Mouse (Mus musculus): Measurements from ENCODE around the gene Jakmip3. TPM values are rescaled to one million over a fixed set of nuclear protein-coding genes. Genes with fewer than 3 reads are reported as not detected.

The Jakmip3 gene
- polyA plus RNA-seq, 1 experiment: 0.09 TPM

GRCm38 (mm10) chr7:139074189-139074588, 133.7 kb downstream of the Jakmip3 start:
- H3K27ac ChIP-seq (ENCODE audit: control insufficient read depth, insufficient read depth, low read length): no peak overlapping the region
- H3K4me1 ChIP-seq (replicated peaks; ENCODE audit: control insufficient read depth, insufficient read depth, low read length): no peaks in the 10 kb centered on the region
- 61% methylated on average over 6 of the region's 6 CpGs for WGBS
- no peaks in the 10 kb centered on the region for H3K27me3 ChIP-seq (ENCODE audit: control insufficient read depth, insufficient read depth, low read length)
- no peak for TF ChIP-seq POLR2A (IDR thresholded peaks at IDR 0.05; ENCODE audit: control insufficient read depth, extremely low read depth, insufficient read depth, low read length, poor library complexity)
- DNase-seq: no peak
- H3K4me3 ChIP-seq (ENCODE audit: control insufficient read depth, insufficient read depth, low read length): no peak overlapping the region
- H3K36me3 ChIP-seq (ENCODE audit: control insufficient read depth, insufficient read depth, low read length): no peaks in the 10 kb centered on the region

- Histone ChIP-seq H3K4me1 (replicated peaks; ENCODE audit: control insufficient read depth, insufficient read depth, low read length) (no peaks in the 10 kb centered on the region), H3K27me3 (ENCODE audit: control insufficient read depth, insufficient read depth, low read length) (no peaks in the 10 kb centered on the region), H3K4me3 (ENCODE audit: control insufficient read depth, insufficient read depth, low read length) (no peak overlapping the region), H3K36me3 (ENCODE audit: control insufficient read depth, insufficient read depth, low read length) (no peaks in the 10 kb centered on the region), H3K27ac (ENCODE audit: control insufficient read depth, insufficient read depth, low read length) (no peak overlapping the region)
- DNase-seq: no peak
- no peak for TF ChIP-seq CTCF (IDR thresholded peaks at IDR 0.05; ENCODE audit: borderline replicate concordance, control insufficient read depth, extremely low read depth, insufficient read depth, low read length, poor library complexity)
- TF ChIP-seq POLR2A (IDR thresholded peaks at IDR 0.05; ENCODE audit: control insufficient read depth, extremely low read depth, insufficient read depth, low read length, poor library complexity): no peak
- 74% methylated on average over 14 of the region's 14 CpGs for WGBS
These were observed 134.7 kb downstream of the Jakmip3 start for GRCm38 (mm10) chr7:139075054-139075794.

GRCm38 (mm10) chr7:139077283-139077682, 136.8 kb downstream of the Jakmip3 start:
- TF ChIP-seq POLR2A (IDR thresholded peaks at IDR 0.05; ENCODE audit: control insufficient read depth, extremely low read depth, insufficient read depth, low read length, poor library complexity): no peak
- TF ChIP-seq CTCF (IDR thresholded peaks at IDR 0.05; ENCODE audit: borderline replicate concordance, control insufficient read depth, extremely low read depth, insufficient read depth, low read length, poor library complexity): no peak
- H3K27me3 ChIP-seq (ENCODE audit: control insufficient read depth, insufficient read depth, low read length): no peaks in the 10 kb centered on the region
- 41% methylated on average over 7 of the region's 7 CpGs for WGBS

GRCm38 (mm10) chr7:139078181-139078580, 137.7 kb downstream of the Jakmip3 start:
- no peaks in the 10 kb centered on the region for H3K27me3 ChIP-seq (ENCODE audit: control insufficient read depth, insufficient read depth, low read length)
- WGBS: 82% methylated on average over 6 of the region's 6 CpGs
- no peaks in the 10 kb centered on the region for H3K4me1 ChIP-seq (replicated peaks; ENCODE audit: control insufficient read depth, insufficient read depth, low read length)
- no peak for TF ChIP-seq POLR2A (IDR thresholded peaks at IDR 0.05; ENCODE audit: control insufficient read depth, extremely low read depth, insufficient read depth, low read length, poor library complexity)
- TF ChIP-seq CTCF (IDR thresholded peaks at IDR 0.05; ENCODE audit: borderline replicate concordance, control insufficient read depth, extremely low read depth, insufficient read depth, low read length, poor library complexity): no peak
- no peak for DNase-seq
- H3K27ac ChIP-seq (ENCODE audit: control insufficient read depth, insufficient read depth, low read length): no peak overlapping the region
- H3K4me3 ChIP-seq (ENCODE audit: control insufficient read depth, insufficient read depth, low read length): no peak overlapping the region
- no peaks in the 10 kb centered on the region for H3K36me3 ChIP-seq (ENCODE audit: control insufficient read depth, insufficient read depth, low read length)

More at GRCm38 (mm10) chr7:139077283-139077682, 136.8 kb downstream of the Jakmip3 start:
- no peak for DNase-seq
- Histone ChIP-seq H3K4me3 (ENCODE audit: control insufficient read depth, insufficient read depth, low read length) (no peak overlapping the region), H3K36me3 (ENCODE audit: control insufficient read depth, insufficient read depth, low read length) (no peaks in the 10 kb centered on the region), H3K27ac (ENCODE audit: control insufficient read depth, insufficient read depth, low read length) (no peak overlapping the region), H3K4me1 (replicated peaks; ENCODE audit: control insufficient read depth, insufficient read depth, low read length) (no peaks in the 10 kb centered on the region)

- no peak overlapping the region for H3K27ac ChIP-seq (ENCODE audit: control insufficient read depth, insufficient read depth, low read length)
- H3K27me3 ChIP-seq (ENCODE audit: control insufficient read depth, insufficient read depth, low read length): no peaks in the 10 kb centered on the region
- H3K4me1 ChIP-seq (replicated peaks; ENCODE audit: control insufficient read depth, insufficient read depth, low read length): no peaks in the 10 kb centered on the region
- H3K36me3 ChIP-seq (ENCODE audit: control insufficient read depth, insufficient read depth, low read length): no peaks in the 10 kb centered on the region
- 84% methylated on average over 7 of the region's 7 CpGs for WGBS
- DNase-seq: no peak
- H3K4me3 ChIP-seq (ENCODE audit: control insufficient read depth, insufficient read depth, low read length): no peak overlapping the region
- TF ChIP-seq POLR2A (IDR thresholded peaks at IDR 0.05; ENCODE audit: control insufficient read depth, extremely low read depth, insufficient read depth, low read length, poor library complexity) (no peak), CTCF (IDR thresholded peaks at IDR 0.05; ENCODE audit: borderline replicate concordance, control insufficient read depth, extremely low read depth, insufficient read depth, low read length, poor library complexity) (no peak)
These were observed 138.6 kb downstream of the Jakmip3 start for GRCm38 (mm10) chr7:139079141-139079540.

- WGBS: 70% methylated on average over 4 of the region's 4 CpGs
- no peak for DNase-seq
- Histone ChIP-seq H3K4me3 (ENCODE audit: control insufficient read depth, insufficient read depth, low read length) (no peak overlapping the region), H3K4me1 (replicated peaks; ENCODE audit: control insufficient read depth, insufficient read depth, low read length) (no peaks in the 10 kb centered on the region), H3K27ac (ENCODE audit: control insufficient read depth, insufficient read depth, low read length) (no peak overlapping the region), H3K36me3 (ENCODE audit: control insufficient read depth, insufficient read depth, low read length) (no peaks in the 10 kb centered on the region), H3K27me3 (ENCODE audit: control insufficient read depth, insufficient read depth, low read length) (no peaks in the 10 kb centered on the region; the same call in 1 of the 2 replicates)
- TF ChIP-seq CTCF (IDR thresholded peaks at IDR 0.05; ENCODE audit: borderline replicate concordance, control insufficient read depth, extremely low read depth, insufficient read depth, low read length, poor library complexity) (no peak), POLR2A (IDR thresholded peaks at IDR 0.05; ENCODE audit: control insufficient read depth, extremely low read depth, insufficient read depth, low read length, poor library complexity) (no peak)
These were observed 140.2 kb downstream of the Jakmip3 start for GRCm38 (mm10) chr7:139080714-139081113.

Measured in thymus, adult 2 months (tissue).